Mouse (Mus musculus): ENCODE results near the gene Cacna1h. TPM values are rescaled to one million over a fixed set of nuclear protein-coding genes. Genes with fewer than 3 reads are reported as not detected.
A peak's percentile ranks its signal among the peaks of the same experiment; 100 is the strongest.

Gene Cacna1h
- polyA plus RNA-seq (2015; fragmentation: Nextera tagmentation; extraction: Ambion mirVana) = 2.2 and 3.0 TPM in 2 replicates

GRCm38 (mm10) chr17:25433617-25434606 is at the start of gene Cacna1h:
Gene Cacna1h (minus strand): TSS chr17:25433783.
- peak within 1 kb of the TSS; percentile 73 for H3K27ac ChIP-seq (ENCODE audit: low read length)
- WGBS = under 1% methylated on average over 81 of the region's 103 CpGs
- H3K4me3 ChIP-seq (ENCODE audit: low read length) = peak within 1 kb of the TSS; percentile 65
- ATAC-seq = peak; percentile 86
- peaks cover 20% of the 10 kb centered on the region for H3K27me3 ChIP-seq (replicated peaks; ENCODE audit: control insufficient read depth, insufficient read depth, low read length)
- peaks cover 54% of the 10 kb centered on the region for H3K4me1 ChIP-seq (ENCODE audit: control insufficient read depth, insufficient read depth, low read length)
- no peaks in the 10 kb centered on the region for H3K36me3 ChIP-seq (ENCODE audit: control insufficient read depth, insufficient read depth, low read length)
- H3K9ac ChIP-seq (ENCODE audit: low read depth, low read length) = peak within 1 kb of the TSS; percentile 73
- H3K9me3 ChIP-seq (ENCODE audit: control insufficient read depth, low read length) = no peaks in the 10 kb centered on the region
- H3K4me2 ChIP-seq (ENCODE audit: low read depth, low read length) = peak within 1 kb of the TSS; percentile 92

- 83% methylated on average over 6 of the region's 6 CpGs for WGBS
- H3K4me3 ChIP-seq (ENCODE audit: low read length) = no peak overlapping the region
Measured at GRCm38 (mm10) chr17:25482092-25482491, 48.5 kb upstream of the Cacna1h start.

GRCm38 (mm10) chr17:25480820-25481219 is 47.2 kb upstream of the Cacna1h start:
- no peak for ATAC-seq
- Histone ChIP-seq H3K27ac (ENCODE audit: low read length) (no peak overlapping the region), H3K36me3 (ENCODE audit: control insufficient read depth, insufficient read depth, low read length) (no peaks in the 10 kb centered on the region), H3K4me3 (ENCODE audit: low read length) (no peak overlapping the region), H3K9me3 (ENCODE audit: control insufficient read depth, low read length) (no peaks in the 10 kb centered on the region), H3K27me3 (replicated peaks; ENCODE audit: control insufficient read depth, insufficient read depth, low read length) (no peaks in the 10 kb centered on the region), H3K4me2 (ENCODE audit: low read depth, low read length) (no peak overlapping the region), H3K9ac (ENCODE audit: low read depth, low read length) (no peak overlapping the region), H3K4me1 (ENCODE audit: control insufficient read depth, insufficient read depth, low read length) (no peaks in the 10 kb centered on the region)
- 55% methylated on average over 4 of the region's 4 CpGs for WGBS

More at GRCm38 (mm10) chr17:25482092-25482491, 48.5 kb upstream of the Cacna1h start:
- Histone ChIP-seq H3K27me3 (replicated peaks; ENCODE audit: control insufficient read depth, insufficient read depth, low read length) (no peaks in the 10 kb centered on the region), H3K36me3 (ENCODE audit: control insufficient read depth, insufficient read depth, low read length) (no peaks in the 10 kb centered on the region), H3K9me3 (ENCODE audit: control insufficient read depth, low read length) (no peaks in the 10 kb centered on the region), H3K4me2 (ENCODE audit: low read depth, low read length) (no peak overlapping the region), H3K4me1 (ENCODE audit: control insufficient read depth, insufficient read depth, low read length) (no peaks in the 10 kb centered on the region), H3K9ac (ENCODE audit: low read depth, low read length) (no peak overlapping the region), H3K27ac (ENCODE audit: low read length) (no peak overlapping the region)
- no peak for ATAC-seq

- H3K36me3 ChIP-seq (ENCODE audit: control insufficient read depth, insufficient read depth, low read length) = no peaks in the 10 kb centered on the region
- H3K4me1 ChIP-seq (ENCODE audit: control insufficient read depth, insufficient read depth, low read length) = no peaks in the 10 kb centered on the region
- no peak overlapping the region for H3K9ac ChIP-seq (ENCODE audit: low read depth, low read length)
- ATAC-seq = no peak
- H3K4me2 ChIP-seq (ENCODE audit: low read depth, low read length) = no peak overlapping the region
- H3K4me3 ChIP-seq (ENCODE audit: low read length) = no peak overlapping the region
- no peaks in the 10 kb centered on the region for H3K9me3 ChIP-seq (ENCODE audit: control insufficient read depth, low read length)
- 62% methylated on average over 8 of the region's 8 CpGs for WGBS
- no peak overlapping the region for H3K27ac ChIP-seq (ENCODE audit: low read length)
- no peaks in the 10 kb centered on the region for H3K27me3 ChIP-seq (replicated peaks; ENCODE audit: control insufficient read depth, insufficient read depth, low read length)
Measured at GRCm38 (mm10) chr17:25480152-25480551, 46.6 kb upstream of the Cacna1h start.

- H3K27me3 ChIP-seq (replicated peaks; ENCODE audit: control insufficient read depth, insufficient read depth, low read length) = peaks cover 2% of the 10 kb centered on the region; the same call in 1 of the 2 replicates
- no peak for ATAC-seq
Measured at GRCm38 (mm10) chr17:25475946-25476744, 42.6 kb upstream of the Cacna1h start.

GRCm38 (mm10) chr17:25474330-25475077 is 40.9 kb upstream of the Cacna1h start:
- ATAC-seq = peak; percentile 86
- no peaks in the 10 kb centered on the region for H3K36me3 ChIP-seq (ENCODE audit: control insufficient read depth, insufficient read depth, low read length)
- WGBS = 2% methylated on average over 38 of the region's 38 CpGs
- H3K9ac ChIP-seq (ENCODE audit: low read depth, low read length) = peak overlapping the region; percentile 61
- H3K27ac ChIP-seq (ENCODE audit: low read length) = no peak overlapping the region
- H3K4me2 ChIP-seq (ENCODE audit: low read depth, low read length) = peak overlapping the region; percentile 95
- no peaks in the 10 kb centered on the region for H3K9me3 ChIP-seq (ENCODE audit: control insufficient read depth, low read length)
- H3K27me3 ChIP-seq (replicated peaks; ENCODE audit: control insufficient read depth, insufficient read depth, low read length) = peaks cover 2% of the 10 kb centered on the region; the same call in 1 of the 2 replicates
- H3K4me1 ChIP-seq (ENCODE audit: control insufficient read depth, insufficient read depth, low read length) = 0 out of 2 replicates have a peak, but pooled peaks cover 8% of the 10 kb centered on the region
- H3K4me3 ChIP-seq (ENCODE audit: low read length) = peak overlapping the region; percentile 54

More at GRCm38 (mm10) chr17:25475946-25476744, 42.6 kb upstream of the Cacna1h start:
- 40% methylated on average over 19 of the region's 19 CpGs for WGBS
- Histone ChIP-seq H3K4me2 (ENCODE audit: low read depth, low read length) (no peak overlapping the region), H3K36me3 (ENCODE audit: control insufficient read depth, insufficient read depth, low read length) (no peaks in the 10 kb centered on the region), H3K9me3 (ENCODE audit: control insufficient read depth, low read length) (no peaks in the 10 kb centered on the region), H3K4me1 (ENCODE audit: control insufficient read depth, insufficient read depth, low read length) (0 out of 2 replicates have a peak, but pooled peaks cover 8% of the 10 kb centered on the region), H3K27ac (ENCODE audit: low read length) (no peak overlapping the region), H3K9ac (ENCODE audit: low read depth, low read length) (no peak overlapping the region), H3K4me3 (ENCODE audit: low read length) (no peak overlapping the region)

GRCm38 (mm10) chr17:25472044-25472443 is 38.5 kb upstream of the Cacna1h start:
- no peak overlapping the region for H3K4me3 ChIP-seq (ENCODE audit: low read length)
- H3K36me3 ChIP-seq (ENCODE audit: control insufficient read depth, insufficient read depth, low read length) = no peaks in the 10 kb centered on the region
- H3K9ac ChIP-seq (ENCODE audit: low read depth, low read length) = no peak overlapping the region
- H3K4me2 ChIP-seq (ENCODE audit: low read depth, low read length) = no peak overlapping the region
- no peak for ATAC-seq
- 0 out of 2 replicates have a peak, but pooled peaks cover 8% of the 10 kb centered on the region for H3K4me1 ChIP-seq (ENCODE audit: control insufficient read depth, insufficient read depth, low read length)
- H3K9me3 ChIP-seq (ENCODE audit: control insufficient read depth, low read length) = no peaks in the 10 kb centered on the region
- no peak overlapping the region for H3K27ac ChIP-seq (ENCODE audit: low read length)
- peaks cover 2% of the 10 kb centered on the region; the same call in 1 of the 2 replicates for H3K27me3 ChIP-seq (replicated peaks; ENCODE audit: control insufficient read depth, insufficient read depth, low read length)
- 41% methylated on average over 14 of the region's 14 CpGs for WGBS

- H3K36me3 ChIP-seq (ENCODE audit: control insufficient read depth, insufficient read depth, low read length) = no peaks in the 10 kb centered on the region
- H3K4me1 ChIP-seq (ENCODE audit: control insufficient read depth, insufficient read depth, low read length) = 0 out of 2 replicates have a peak, but pooled peaks cover 8% of the 10 kb centered on the region
- no peak for ATAC-seq
- H3K9me3 ChIP-seq (ENCODE audit: control insufficient read depth, low read length) = no peaks in the 10 kb centered on the region
- no peak overlapping the region for H3K4me2 ChIP-seq (ENCODE audit: low read depth, low read length)
- 28% methylated on average over 8 of the region's 8 CpGs for WGBS
- H3K9ac ChIP-seq (ENCODE audit: low read depth, low read length) = no peak overlapping the region
- H3K27me3 ChIP-seq (replicated peaks; ENCODE audit: control insufficient read depth, insufficient read depth, low read length) = peaks cover 2% of the 10 kb centered on the region; the same call in 1 of the 2 replicates
- H3K27ac ChIP-seq (ENCODE audit: low read length) = no peak overlapping the region
- no peak overlapping the region for H3K4me3 ChIP-seq (ENCODE audit: low read length)
Measured at GRCm38 (mm10) chr17:25471418-25471817, 37.8 kb upstream of the Cacna1h start.

Measured in intestine, embryonic 16.5 days (tissue).